ENCODE assay signal across 19 mouse cellular contexts in genomic region chr2:169452956-169453355, GRCm38 (mm10).
DNase-seq lines count a peak whose midpoint lies in the region; ATAC-seq lines count a peak whose summit lies in the region.
"Had no signal": no experiment of that assay in that cellular context is flagged by ENCODE, and none has a peak within 500 bp of the region (broad histone marks: within the 10 kb centered on the region; RNA-seq: fewer than 3 reads in every experiment).

No protein-coding gene starts in this region.

- H3K9ac ChIP-seq in midbrain, embryonic 11.5 days (ENCODE audit: low read length): no peak overlapping the region

- no peak overlapping the region for H3K27ac ChIP-seq in midbrain, embryonic 11.5 days (ENCODE audit: low read depth, low read length)
- H3K27ac ChIP-seq in midbrain, embryonic 10.5 days (replicated peaks): no peak overlapping the region

- no peaks in the 10 kb centered on the region for H3K36me3 ChIP-seq in midbrain, embryonic 11.5 days (ENCODE audit: control insufficient read depth, insufficient read depth, low read length)
- H3K36me3 ChIP-seq in midbrain, embryonic 10.5 days: no peaks in the 10 kb centered on the region
- H3K36me3 ChIP-seq: G1E had no signal

- no peak for ATAC-seq in midbrain, embryonic 11.5 days (ENCODE audit: low FRiP score)
- ATAC-seq: activated CD4-positive, CD25-positive, alpha-beta regulatory T cell, adult 4 months; CD4-positive, CD25-positive, alpha-beta regulatory T cell, adult 4 months; Patski had no signal

- no peak overlapping the region for H3K4me3 ChIP-seq in midbrain, embryonic 11.5 days (ENCODE audit: low read depth, low read length)
- no peak overlapping the region for H3K4me3 ChIP-seq in midbrain, embryonic 10.5 days

- H3K4me2 ChIP-seq in midbrain, embryonic 11.5 days: no peak overlapping the region

- 88% methylated on average over 8 of the region's 8 CpGs for whole genome bisulfite sequencing in midbrain, embryonic 11.5 days
- WGBS in midbrain, embryonic 10.5 days: 89% methylated on average over 8 of the region's 8 CpGs

- H3K9me3 ChIP-seq in midbrain, embryonic 11.5 days (ENCODE audit: control insufficient read depth, low read length): no peaks in the 10 kb centered on the region
- no peaks in the 10 kb centered on the region for H3K9me3 ChIP-seq in midbrain, embryonic 10.5 days (replicated peaks)

- DNase-seq in heart, adult 11 months: peak; percentile 41
- DNase-seq in heart, adult 9 months (ENCODE audit: low spot score in 2 of 2): no peak
- peak; percentile 68 for DNase-seq in midbrain, embryonic 11.5 days (ENCODE audit: low spot score, missing footprints)
- no peak for DNase-seq in midbrain, embryonic 10.5 days (ENCODE audit: low spot score)
- DNase-seq: adrenal gland, adult 2 months; adrenal gland, adult 8-10 months; adrenal gland, postnatal 10 days; adrenal gland, postnatal 14 days; adrenal gland, postnatal 25 days; adrenal gland, postnatal 36 days; B cell, adult 2 months; cerebellum, adult 11 months; cerebellum, adult 11-12 months; cerebellum, adult 18-20 months had no signal

- no peaks in the 10 kb centered on the region for H3K27me3 ChIP-seq in midbrain, embryonic 11.5 days (ENCODE audit: control insufficient read depth, insufficient read depth, low read length)
- H3K27me3 ChIP-seq in midbrain, embryonic 10.5 days (ENCODE audit: low read depth, poor library complexity, severe bottlenecking): no peaks in the 10 kb centered on the region
- H3K27me3 ChIP-seq: CH12.LX, Patski had no signal

- H3K4me1 ChIP-seq in midbrain, embryonic 11.5 days (ENCODE audit: control insufficient read depth, insufficient read depth, low read length): no peaks in the 10 kb centered on the region
- H3K4me1 ChIP-seq in midbrain, embryonic 10.5 days: no peaks in the 10 kb centered on the region

Comparison
In these comparisons a context has a peak if more than half of its experiments do, and no peak if none do; other contexts are left out.
1. DNase-seq: peak in heart, adult 11 months (single experiment) and midbrain, embryonic 11.5 days (single experiment); none in heart, adult 9 months (0 of 2) and midbrain, embryonic 10.5 days (single experiment).